Mouse (Mus musculus): Measurements from ENCODE around the gene Mrpl24.
A peak's percentile ranks its signal among the peaks of the same experiment; 100 is the strongest.

Mrpl24 gene

GRCm38 (mm10) chr3:87910573-87911141 lies 8.6 kb upstream of the Mrpl24 start:
- peak; percentile 100 for DNase-seq (ENCODE audit: low read depth, low spot score)

- no peak for DNase-seq (ENCODE audit: low read depth, low spot score)
These were observed 5.8 kb upstream of the Mrpl24 start for GRCm38 (mm10) chr3:87913491-87913890.

GRCm38 (mm10) chr3:87913891-87914290 lies 5.4 kb upstream of the Mrpl24 start:
- DNase-seq (ENCODE audit: low read depth, low spot score): no peak

- DNase-seq (ENCODE audit: low read depth, low spot score): no peak
These were observed 2.3 kb upstream of the Mrpl24 start for GRCm38 (mm10) chr3:87916990-87917389.

GRCm38 (mm10) chr3:87918551-87918950 lies 755 bp upstream of the Mrpl24 start:
- no peak for DNase-seq (ENCODE audit: low read depth, low spot score)

- no peak for DNase-seq (ENCODE audit: low read depth, low spot score)
These were observed 1.1 kb downstream of the Mrpl24 start for GRCm38 (mm10) chr3:87920270-87920943.

- no peak for DNase-seq (ENCODE audit: low read depth, low spot score)
These were observed 5.7 kb downstream of the Mrpl24 start for GRCm38 (mm10) chr3:87924996-87925395.

GRCm38 (mm10) chr3:87927452-87927851 lies 8.1 kb downstream of the Mrpl24 start:
- DNase-seq (ENCODE audit: low read depth, low spot score): no peak

- DNase-seq (ENCODE audit: low read depth, low spot score): no peak
These were observed 10.2 kb downstream of the Mrpl24 start for GRCm38 (mm10) chr3:87929341-87930077.

- DNase-seq (ENCODE audit: low read depth, low spot score): peak; percentile 98
These were observed 10.9 kb downstream of the Mrpl24 start, which contains the start of the genes Isg20l2 and Rrnad1 for GRCm38 (mm10) chr3:87930078-87930795. Gene Isg20l2, plus strand, starts transcription at chr3:87930314. Gene Rrnad1, minus strand, starts transcription at chr3:87930717.

- no peak for DNase-seq (ENCODE audit: low read depth, low spot score)
These were observed 14.7 kb downstream of the Mrpl24 start for GRCm38 (mm10) chr3:87934026-87934425.

GRCm38 (mm10) chr3:87934501-87934900 lies 15.2 kb downstream of the Mrpl24 start:
- no peak for DNase-seq (ENCODE audit: low read depth, low spot score)

- no peak for DNase-seq (ENCODE audit: low read depth, low spot score)
These were observed 15.9 kb downstream of the Mrpl24 start for GRCm38 (mm10) chr3:87935201-87935600.

- DNase-seq (ENCODE audit: low read depth, low spot score): peak; percentile 88
These were observed 16.5 kb downstream of the Mrpl24 start for GRCm38 (mm10) chr3:87935776-87936175.

GRCm38 (mm10) chr3:87940611-87941010 lies 21.3 kb downstream of the Mrpl24 start:
- no peak for DNase-seq (ENCODE audit: low read depth, low spot score)

GRCm38 (mm10) chr3:87942471-87942870 lies 23.2 kb downstream of the Mrpl24 start:
- DNase-seq (ENCODE audit: low read depth, low spot score): no peak

- DNase-seq (ENCODE audit: low read depth, low spot score): no peak
These were observed 24.3 kb downstream of the Mrpl24 start for GRCm38 (mm10) chr3:87943586-87943985.

- no peak for DNase-seq (ENCODE audit: low read depth, low spot score)
These were observed 25.7 kb downstream of the Mrpl24 start for GRCm38 (mm10) chr3:87944838-87945600.

- no peak for DNase-seq (ENCODE audit: low read depth, low spot score)
These were observed 26.7 kb downstream of the Mrpl24 start for GRCm38 (mm10) chr3:87945781-87946540.

GRCm38 (mm10) chr3:87946541-87946860 lies 27.2 kb downstream of the Mrpl24 start:
- no peak for DNase-seq (ENCODE audit: low read depth, low spot score)
